Mouse (Mus musculus): Measurements from ENCODE around the gene Wdfy3.

The Wdfy3 gene

GRCm38 (mm10) chr5:101836221-101836620 lies 233.5 kb downstream of the Wdfy3 start:
- DNase-seq (ENCODE audit: low spot score in 2 of 2) = no peak

DNA sequence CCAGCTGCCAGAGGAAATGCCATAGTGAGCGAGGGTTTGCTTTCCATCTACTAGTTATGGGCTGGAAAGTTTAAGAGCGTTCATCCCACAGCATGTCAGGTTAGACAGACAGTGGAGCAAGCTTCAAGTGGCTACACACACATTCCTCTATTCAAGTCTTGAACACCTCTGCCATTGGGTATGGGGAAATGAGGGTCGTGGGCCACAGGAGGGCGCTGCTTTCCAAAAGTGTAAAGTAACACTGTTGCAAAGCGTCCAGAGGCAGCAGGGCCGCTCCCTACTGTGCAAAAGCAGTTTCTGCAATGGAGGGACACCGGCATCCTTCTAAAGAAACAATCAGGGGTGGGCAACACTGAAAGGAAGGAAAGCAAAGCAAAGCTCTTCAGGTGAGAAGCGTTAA lies 235.8 kb downstream of the Wdfy3 start:
- DNase-seq (ENCODE audit: low spot score in 2 of 2) = no peak

- no peak for DNase-seq (ENCODE audit: low spot score in 2 of 2)
Measured at GRCm38 (mm10) chr5:101832991-101833390, 236.7 kb downstream of the Wdfy3 start.

- no peak for DNase-seq (ENCODE audit: low spot score in 2 of 2)
Measured at GRCm38 (mm10) chr5:101832042-101832441, 237.7 kb downstream of the Wdfy3 start.

DNA sequence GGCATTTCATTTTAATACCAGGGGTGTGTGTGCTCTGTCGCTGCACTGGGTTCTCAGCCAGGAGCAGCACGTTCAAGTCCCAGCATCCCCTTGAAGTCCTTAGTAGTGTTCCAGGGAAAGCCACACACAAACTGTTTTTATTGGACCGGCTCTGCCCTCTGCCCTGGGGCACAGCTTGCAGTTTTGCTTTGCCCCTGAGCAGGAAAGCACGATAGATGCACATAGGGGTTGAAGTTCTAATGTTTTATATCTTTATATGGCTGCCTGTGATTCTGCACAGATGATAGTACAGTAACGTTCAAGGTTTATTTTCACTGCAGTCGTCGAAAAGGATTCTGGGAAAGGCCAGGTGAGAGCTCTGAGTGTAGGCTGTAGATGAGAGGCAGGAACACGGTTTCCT lies 239.5 kb downstream of the Wdfy3 start:
- no peak for DNase-seq (ENCODE audit: low spot score in 2 of 2)

GRCm38 (mm10) chr5:101828932-101829331 lies 240.8 kb downstream of the Wdfy3 start:
- no peak for DNase-seq (ENCODE audit: low spot score in 2 of 2)

- no peak for DNase-seq (ENCODE audit: low spot score in 2 of 2)
Measured at GRCm38 (mm10) chr5:101827477-101827876, 242.2 kb downstream of the Wdfy3 start.

- peak; percentile 40 to 56 for DNase-seq (ENCODE audit: low spot score in 2 of 2)
Measured at GRCm38 (mm10) chr5:101826531-101826970, 243.2 kb downstream of the Wdfy3 start.

GRCm38 (mm10) chr5:101825111-101825911 lies 244.4 kb downstream of the Wdfy3 start:
- DNase-seq (ENCODE audit: low spot score in 2 of 2) = peak; percentile 28 to 63

DNA sequence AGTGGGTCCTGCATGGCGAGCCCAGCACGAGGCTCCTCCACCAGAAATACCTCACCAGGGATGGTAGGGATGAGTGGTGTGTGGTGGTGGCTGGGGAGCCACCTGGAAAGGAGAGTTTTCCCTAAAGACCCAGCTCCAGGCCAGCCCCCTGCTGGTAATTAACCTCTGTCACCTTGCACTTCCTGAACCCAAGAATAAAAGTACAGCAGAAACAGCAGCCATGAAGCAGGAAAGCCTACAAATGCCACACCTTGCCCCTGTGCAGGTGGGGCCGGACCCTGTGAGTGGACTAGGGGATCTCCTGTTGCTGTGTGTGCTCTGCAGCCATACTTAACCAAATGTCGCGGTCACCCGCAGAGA lies 247.4 kb downstream of the Wdfy3 start:
- DNase-seq (ENCODE audit: low spot score in 2 of 2) = no peak

- no peak for DNase-seq (ENCODE audit: low spot score in 2 of 2)
Measured at GRCm38 (mm10) chr5:101821491-101822310, 248.0 kb downstream of the Wdfy3 start.

DNA sequence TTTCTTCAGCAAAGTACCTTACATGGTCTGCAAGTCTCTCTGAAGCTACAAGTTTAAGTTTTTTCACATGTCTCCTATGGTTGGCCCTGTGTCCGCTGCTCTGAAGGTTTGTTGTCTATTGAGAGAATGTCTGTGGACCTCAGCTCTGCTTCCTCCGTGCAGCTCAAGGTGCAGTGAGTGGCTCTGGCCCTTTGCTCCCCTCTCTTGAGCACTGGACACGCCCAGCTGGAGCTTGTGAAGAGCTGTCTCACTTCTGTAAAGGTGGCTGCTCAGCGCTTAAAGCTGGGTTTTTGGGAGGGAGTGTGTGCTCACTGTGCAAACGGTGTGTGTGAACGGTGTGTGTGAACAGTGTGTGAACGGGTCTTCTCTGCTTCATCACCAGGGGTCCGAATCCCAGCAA lies 248.7 kb downstream of the Wdfy3 start:
- no peak for DNase-seq (ENCODE audit: low spot score in 2 of 2)

- no peak for DNase-seq (ENCODE audit: low spot score in 2 of 2)
Measured at GRCm38 (mm10) chr5:101819844-101820243, 249.9 kb downstream of the Wdfy3 start.

DNA sequence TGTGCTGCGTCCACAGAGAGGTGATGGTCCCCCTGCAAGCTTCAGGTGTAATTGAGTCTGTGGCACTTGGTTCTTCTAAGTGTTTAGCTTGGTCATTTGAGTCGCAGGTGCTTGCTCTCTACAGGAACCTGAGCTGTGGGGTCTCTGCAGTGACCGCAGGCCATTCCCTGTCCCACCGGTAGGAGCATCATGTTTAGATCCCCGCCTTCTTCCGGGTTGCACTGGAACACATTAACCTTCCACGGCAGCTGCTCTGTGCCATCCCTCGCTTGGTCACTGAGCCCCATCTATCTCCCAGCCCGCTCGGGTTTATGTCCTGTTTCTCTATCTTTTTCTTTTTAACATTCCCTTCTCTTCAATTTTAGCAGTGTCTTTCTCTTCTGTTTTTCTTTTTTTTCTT lies 250.5 kb downstream of the Wdfy3 start:
- DNase-seq (ENCODE audit: low spot score in 2 of 2) = no peak

- no peak for DNase-seq (ENCODE audit: low spot score in 2 of 2)
Measured at GRCm38 (mm10) chr5:101816822-101817221, 252.9 kb downstream of the Wdfy3 start.

DNA sequence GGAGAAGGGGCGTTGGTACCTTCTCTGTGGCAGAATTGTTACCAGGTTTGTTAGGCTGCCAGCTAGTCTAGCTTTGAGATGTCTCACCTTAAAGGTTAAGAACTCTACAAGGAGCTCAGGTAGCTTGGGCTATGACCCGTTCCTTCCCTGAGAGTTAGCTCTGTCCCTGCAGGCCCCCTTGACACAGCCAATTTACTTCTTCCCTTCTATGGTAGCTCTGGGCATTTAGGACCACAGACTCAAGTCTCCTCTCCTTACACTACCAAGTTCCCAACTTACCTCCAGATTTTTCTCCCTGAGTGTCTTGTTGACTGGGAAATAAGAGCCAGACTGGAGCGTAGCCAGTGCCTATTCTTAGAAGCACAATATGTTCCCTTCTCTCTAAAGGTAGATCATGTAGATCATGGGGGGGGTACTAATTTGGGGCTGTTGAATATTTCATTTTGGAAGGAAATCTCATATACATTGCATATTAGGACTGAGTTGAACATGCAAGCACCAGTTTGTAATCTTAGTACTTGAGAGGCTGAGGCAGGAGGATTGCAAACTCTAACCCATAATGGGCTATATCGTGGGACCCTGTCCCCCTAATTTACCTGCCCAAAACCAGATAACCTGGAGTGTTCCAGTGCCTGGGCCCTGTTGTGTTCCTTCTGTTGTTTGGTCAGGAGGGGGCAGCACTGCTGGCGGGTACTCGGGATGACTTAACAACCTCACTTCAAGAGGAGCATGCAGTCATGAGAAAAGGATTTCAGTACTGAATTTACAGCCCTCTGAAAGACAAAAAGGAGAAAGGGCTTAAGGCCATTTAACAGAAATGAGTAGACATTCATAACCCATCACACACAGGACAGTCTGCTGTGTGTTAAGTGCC lies 258.2 kb downstream of the Wdfy3 start:
- DNase-seq (ENCODE audit: low spot score in 2 of 2) = peak in 1 of 2 experiments; percentile 74

DNA sequence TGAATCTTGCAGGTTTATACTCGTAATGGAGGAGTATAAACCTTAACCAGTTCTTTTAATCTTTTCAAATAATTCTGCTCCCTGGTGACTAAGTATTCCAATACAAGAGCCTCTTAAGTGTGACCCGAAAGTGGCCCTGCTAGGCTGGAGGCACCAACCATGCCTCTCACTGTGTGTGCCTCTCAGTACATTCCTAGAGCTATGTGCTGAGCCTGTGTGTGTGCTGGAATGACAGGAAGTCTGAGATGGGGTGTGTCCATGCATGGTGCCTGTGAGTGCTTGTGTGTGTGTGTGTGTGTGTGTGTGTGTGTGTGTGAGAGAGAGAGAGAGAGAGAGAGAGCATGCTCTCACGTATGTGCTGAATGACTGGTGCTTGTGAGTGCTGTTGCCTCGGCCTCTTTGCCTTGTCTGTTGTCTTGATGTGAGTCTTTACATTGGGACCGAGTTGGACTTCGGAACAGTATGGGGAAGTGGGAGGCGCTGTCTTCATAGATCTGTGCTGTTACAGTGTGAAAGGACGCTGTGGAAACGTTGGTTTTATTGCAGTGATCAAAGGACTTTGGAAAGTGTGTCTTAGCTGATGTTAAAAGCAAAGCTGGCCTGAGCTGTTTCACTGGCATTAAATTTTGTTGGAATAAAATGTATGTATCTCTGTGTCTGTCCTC lies 267.2 kb downstream of the Wdfy3 start:
- no peak for DNase-seq (ENCODE audit: low spot score in 2 of 2)

- no peak for DNase-seq (ENCODE audit: low spot score in 2 of 2)
Measured at GRCm38 (mm10) chr5:101801891-101802290, 267.8 kb downstream of the Wdfy3 start.

- no peak for DNase-seq (ENCODE audit: low spot score in 2 of 2)
Measured at GRCm38 (mm10) chr5:101792665-101793064, 277.1 kb downstream of the Wdfy3 start.

DNA sequence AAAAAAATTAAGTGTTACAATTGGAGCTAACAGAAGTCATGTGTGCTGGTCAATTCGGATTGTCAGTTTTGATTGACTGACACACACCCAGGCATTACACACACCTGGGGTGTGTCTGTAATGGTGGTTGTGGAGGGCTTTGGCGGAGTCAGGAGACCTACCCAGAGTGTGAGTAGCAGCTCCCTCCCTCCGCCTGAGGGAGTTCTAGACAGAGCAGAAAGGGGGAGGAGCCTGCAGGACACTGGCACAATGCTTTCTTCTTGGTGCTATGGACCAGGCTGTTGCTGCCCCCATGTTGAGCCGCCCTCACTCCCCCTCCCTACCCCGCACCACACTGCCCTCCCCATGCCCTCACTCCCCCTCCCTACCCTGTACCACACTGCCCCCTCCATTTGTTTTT lies 279.2 kb downstream of the Wdfy3 start:
- DNase-seq (ENCODE audit: low spot score in 2 of 2) = no peak

DNA sequence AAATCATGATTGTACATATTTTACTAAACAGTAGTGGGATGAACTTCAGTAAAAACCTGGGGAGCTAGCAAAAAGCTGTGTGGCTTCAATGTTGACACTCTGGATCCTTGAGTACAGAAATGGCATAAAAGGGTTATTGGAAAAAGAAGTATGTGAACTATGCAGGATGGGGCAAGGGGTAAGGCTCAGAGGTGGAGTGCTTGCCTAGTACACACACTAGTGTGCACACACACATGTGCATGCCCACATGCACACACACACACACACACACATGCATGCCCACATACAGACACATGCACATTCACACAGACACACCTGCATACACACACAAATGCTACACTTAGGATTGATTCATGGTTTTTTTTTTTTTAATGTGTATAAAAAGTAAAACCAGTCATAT lies 280.0 kb downstream of the Wdfy3 start:
- DNase-seq (ENCODE audit: low spot score in 2 of 2) = no peak

Measured in frontal cortex, postnatal 36 days (tissue).